Mouse (Mus musculus): ENCODE results near the gene Zfp446. TPM values are rescaled to one million over a fixed set of nuclear protein-coding genes. Genes with fewer than 3 reads are reported as not detected.

Gene Zfp446
- polyA plus RNA-seq, 1 experiment from 2014 or later, result 11.7 TPM

DNA sequence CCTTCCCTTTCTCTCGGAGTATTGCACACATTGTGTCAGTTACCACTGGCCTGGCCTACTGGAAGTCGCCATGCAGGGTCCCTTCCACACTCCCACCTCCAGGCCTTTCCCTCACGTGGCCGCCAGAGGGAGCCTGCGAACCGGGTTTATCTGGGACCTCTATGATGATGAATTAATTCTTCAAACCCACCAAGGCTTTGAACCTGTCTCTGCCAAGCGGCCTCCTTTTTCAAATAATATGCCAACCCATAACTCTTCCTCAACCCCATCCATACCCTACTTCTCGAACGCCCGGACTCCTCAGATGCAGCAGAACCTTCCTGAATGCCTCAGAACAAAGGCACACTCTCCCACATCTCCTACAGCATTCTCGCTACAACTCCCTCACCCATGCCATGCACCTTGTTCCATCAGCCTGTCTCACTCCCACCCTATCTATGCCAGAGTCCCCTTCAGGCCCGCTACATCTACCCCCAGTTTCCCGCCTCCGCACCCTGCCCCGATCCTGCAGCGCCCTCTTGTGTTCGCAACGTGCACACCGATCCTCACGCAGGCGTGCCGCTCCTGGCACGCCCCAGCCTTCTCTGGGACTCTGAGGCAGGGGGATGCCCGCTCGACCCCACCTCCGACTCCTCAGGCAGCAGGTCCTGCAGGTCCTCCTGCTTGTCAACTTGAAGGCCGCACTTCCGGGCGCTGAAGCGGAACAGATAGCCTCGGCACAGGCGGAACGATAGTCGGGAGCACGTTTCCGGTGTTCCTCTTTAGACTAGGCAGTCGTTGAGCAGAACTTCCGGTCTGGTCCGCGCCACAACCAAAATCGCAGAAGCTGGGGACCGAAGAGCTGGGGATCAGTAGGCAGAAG lies 31.7 kb downstream of the Zfp446 start:
- peak overlapping the region; percentile 78 for H3K4me2 ChIP-seq (replicated peaks; ENCODE audit: low read depth, low read length)
- H3K27me3 ChIP-seq (ENCODE audit: control insufficient read depth, insufficient read depth, low read length), result peaks cover 7% of the 10 kb centered on the region
- WGBS, result 1% methylated on average over 42 of the region's 42 CpGs
- peaks cover 6% of the 10 kb centered on the region; the same call in 1 of the 2 replicates for H3K36me3 ChIP-seq (ENCODE audit: control insufficient read depth, insufficient read depth, low read length)
- ATAC-seq (ENCODE audit: low FRiP score) (peak; percentile 90), DNase-seq (ENCODE audit: low spot score) (peak; percentile 96)
- H3K4me3 ChIP-seq (ENCODE audit: low read depth, low read length), result peak overlapping the region; percentile 64
- no peaks in the 10 kb centered on the region for H3K9me3 ChIP-seq (ENCODE audit: control insufficient read depth, low read length)
- H3K9ac ChIP-seq (ENCODE audit: low read depth, low read length), result peak overlapping the region; percentile 85
- peak overlapping the region; percentile 94 for H3K27ac ChIP-seq (ENCODE audit: low read depth, low read length)
- H3K4me1 ChIP-seq (replicated peaks; ENCODE audit: control insufficient read depth, insufficient read depth, low read length), result peaks cover 2% of the 10 kb centered on the region; the same call in 1 of the 2 replicates

DNA sequence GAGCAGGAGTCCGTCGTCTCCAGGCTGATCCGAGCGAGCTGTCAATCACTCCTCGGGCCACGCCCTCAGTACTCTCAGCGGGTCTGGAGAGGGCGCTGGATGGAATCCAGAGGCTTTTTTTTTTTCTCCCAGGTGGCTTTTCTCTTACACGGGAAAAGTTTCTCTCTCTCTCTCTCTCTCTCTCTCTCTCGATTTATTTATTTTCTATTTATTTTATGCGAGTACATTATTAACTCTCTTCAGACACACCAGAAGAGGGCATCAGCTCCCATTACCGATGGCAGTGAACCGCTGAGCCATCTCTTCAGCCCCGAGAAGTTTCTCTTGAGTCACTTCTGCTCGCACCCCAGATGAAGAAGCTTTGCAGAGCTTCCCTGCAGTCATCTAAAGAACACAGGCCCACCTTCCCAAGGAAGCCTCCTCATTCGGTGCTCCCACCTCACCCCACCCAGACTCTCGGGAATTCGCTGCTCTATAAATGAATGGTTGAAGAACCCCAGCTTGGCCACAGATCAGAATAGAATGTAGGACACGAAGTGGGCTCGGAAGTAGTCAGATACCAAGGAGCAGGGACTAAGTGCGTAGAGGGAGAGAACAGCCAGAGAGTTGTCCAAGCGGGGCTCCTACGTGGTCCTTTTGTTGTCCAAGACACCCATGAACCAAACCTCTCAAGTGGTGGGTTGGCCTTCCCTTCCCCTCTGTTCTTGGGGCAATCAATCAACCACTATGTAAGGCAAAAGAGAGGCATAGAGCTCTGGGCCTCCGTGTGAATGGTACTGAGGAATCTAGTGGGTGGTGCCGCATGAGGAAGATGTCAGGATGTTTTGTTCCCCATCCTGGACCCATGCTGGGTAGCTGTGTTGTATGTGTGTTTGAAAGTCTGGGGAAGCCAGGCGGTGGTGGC lies 32.6 kb downstream of the Zfp446 start, which contains the start of gene Zbtb45:
Zbtb45 (minus strand) TSS at position 30 of the 904 bp plus-strand sequence.
- Histone ChIP-seq H3K4me3 (ENCODE audit: low read depth, low read length) (peak within 1 kb of the TSS; percentile 64), H3K4me2 (replicated peaks; ENCODE audit: low read depth, low read length) (peak within 1 kb of the TSS; percentile 78), H3K36me3 (ENCODE audit: control insufficient read depth, insufficient read depth, low read length) (peaks cover 6% of the 10 kb centered on the region; the same call in 1 of the 2 replicates), H3K27me3 (ENCODE audit: control insufficient read depth, insufficient read depth, low read length) (peaks cover 7% of the 10 kb centered on the region), H3K9ac (ENCODE audit: low read depth, low read length) (peak within 1 kb of the TSS; percentile 85), H3K4me1 (replicated peaks; ENCODE audit: control insufficient read depth, insufficient read depth, low read length) (peaks cover 2% of the 10 kb centered on the region; the same call in 1 of the 2 replicates), H3K27ac (ENCODE audit: low read depth, low read length) (peak within 1 kb of the TSS; percentile 94), H3K9me3 (ENCODE audit: control insufficient read depth, low read length) (no peaks in the 10 kb centered on the region)
- DNase-seq (ENCODE audit: low spot score), result peak; percentile 46
- ATAC-seq (ENCODE audit: low FRiP score), result 0 out of 2 replicates have a peak, but pooled peaks have one; percentile 2
- 10% methylated on average over 26 of the region's 26 CpGs for WGBS

DNA sequence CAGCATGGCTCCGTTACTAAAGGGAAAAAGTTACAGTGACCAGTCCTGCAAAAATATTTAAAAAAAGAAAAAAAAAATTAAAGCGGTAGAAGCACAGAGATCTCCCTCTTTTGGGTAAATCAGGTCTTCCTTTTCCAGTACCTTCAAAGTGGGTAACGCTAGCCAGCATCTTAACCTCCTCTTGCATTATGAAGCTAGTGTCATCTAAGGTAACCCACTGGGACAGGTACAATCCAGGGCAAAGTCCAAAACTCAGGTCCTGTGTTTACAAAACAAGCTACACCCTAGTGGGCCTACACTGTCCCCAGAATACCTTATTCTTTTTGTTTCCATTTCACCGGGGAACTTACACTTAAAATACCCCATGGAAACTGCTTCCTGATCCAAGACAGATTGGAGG lies 36.0 kb downstream of the Zfp446 start:
- H3K27me3 ChIP-seq (ENCODE audit: control insufficient read depth, insufficient read depth, low read length), result no peaks in the 10 kb centered on the region
- no peak for ATAC-seq (ENCODE audit: low FRiP score)
- WGBS, result 58% methylated on average over 4 of the region's 4 CpGs

DNA sequence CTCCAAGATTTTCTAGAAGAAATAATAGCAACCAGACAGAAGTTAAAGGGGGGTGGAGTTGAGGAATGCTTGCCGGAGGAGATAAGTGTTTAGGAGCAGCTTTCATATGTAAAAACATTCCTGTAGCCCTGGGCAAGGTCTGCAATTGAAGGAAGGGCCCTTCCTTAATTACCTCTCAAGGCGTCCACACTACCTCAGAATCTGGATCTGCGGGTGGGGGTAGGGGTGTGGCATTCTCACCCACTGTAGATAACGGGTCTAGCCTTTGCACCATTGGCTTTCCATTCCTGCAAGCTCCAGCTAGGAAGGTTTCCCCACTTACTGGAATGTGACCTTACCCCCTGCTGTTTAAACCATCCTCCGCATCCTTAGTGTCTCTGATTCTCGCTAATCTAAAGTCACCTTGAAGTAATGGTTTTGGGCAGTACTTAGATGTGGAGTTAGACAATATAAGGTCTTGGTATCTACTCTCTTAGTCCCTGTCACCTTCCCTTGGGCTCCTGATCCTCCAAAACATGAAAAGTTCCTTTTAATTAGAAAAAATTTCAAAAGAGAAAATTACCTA lies 36.7 kb downstream of the Zfp446 start:
- Histone ChIP-seq H3K27ac (ENCODE audit: low read depth, low read length) (no peak overlapping the region), H3K27me3 (ENCODE audit: control insufficient read depth, insufficient read depth, low read length) (no peaks in the 10 kb centered on the region), H3K36me3 (ENCODE audit: control insufficient read depth, insufficient read depth, low read length) (no peaks in the 10 kb centered on the region), H3K9ac (ENCODE audit: low read depth, low read length) (no peak overlapping the region), H3K4me2 (replicated peaks; ENCODE audit: low read depth, low read length) (no peak overlapping the region), H3K4me3 (ENCODE audit: low read depth, low read length) (no peak overlapping the region), H3K9me3 (ENCODE audit: control insufficient read depth, low read length) (no peaks in the 10 kb centered on the region), H3K4me1 (replicated peaks; ENCODE audit: control insufficient read depth, insufficient read depth, low read length) (0 out of 2 replicates have a peak, but pooled peaks cover 2% of the 10 kb centered on the region)
- ATAC-seq (ENCODE audit: low FRiP score), result no peak
- 35% methylated on average over 6 of the region's 6 CpGs for WGBS
- no peak for DNase-seq (ENCODE audit: low spot score)

More for the DNA sequence above, 36.0 kb downstream of the Zfp446 start:
- H3K9ac ChIP-seq (ENCODE audit: low read depth, low read length), result no peak overlapping the region
- H3K27ac ChIP-seq (ENCODE audit: low read depth, low read length), result no peak overlapping the region
- H3K4me2 ChIP-seq (replicated peaks; ENCODE audit: low read depth, low read length), result no peak overlapping the region
- no peak overlapping the region for H3K4me3 ChIP-seq (ENCODE audit: low read depth, low read length)
- no peaks in the 10 kb centered on the region for H3K36me3 ChIP-seq (ENCODE audit: control insufficient read depth, insufficient read depth, low read length)
- DNase-seq (ENCODE audit: low spot score), result no peak
- H3K4me1 ChIP-seq (replicated peaks; ENCODE audit: control insufficient read depth, insufficient read depth, low read length), result 0 out of 2 replicates have a peak, but pooled peaks cover 2% of the 10 kb centered on the region
- H3K9me3 ChIP-seq (ENCODE audit: control insufficient read depth, low read length), result no peaks in the 10 kb centered on the region

DNA sequence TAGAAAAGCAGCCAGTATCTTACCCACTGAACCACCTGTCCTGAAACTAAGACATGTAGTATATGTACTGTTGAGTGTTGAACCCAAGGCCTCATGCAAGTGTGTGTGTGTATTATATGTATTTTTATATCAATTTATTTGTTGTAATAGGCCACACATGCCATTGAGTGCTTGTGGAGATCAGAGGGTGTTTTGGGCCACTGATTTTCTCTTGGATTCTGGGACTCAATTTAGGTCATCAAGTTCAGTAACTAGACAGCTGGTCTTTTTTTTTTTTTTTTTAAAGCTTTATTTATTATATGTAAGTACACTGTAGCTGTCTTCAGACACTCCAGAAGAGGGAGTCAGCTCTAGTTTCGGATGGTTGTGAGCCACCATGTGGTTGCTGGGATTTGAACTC lies 37.6 kb downstream of the Zfp446 start:
- no peak overlapping the region for H3K4me3 ChIP-seq (ENCODE audit: low read depth, low read length)
- no peaks in the 10 kb centered on the region for H3K27me3 ChIP-seq (ENCODE audit: control insufficient read depth, insufficient read depth, low read length)
- H3K36me3 ChIP-seq (ENCODE audit: control insufficient read depth, insufficient read depth, low read length), result no peaks in the 10 kb centered on the region
- ATAC-seq (ENCODE audit: low FRiP score) (no peak), DNase-seq (ENCODE audit: low spot score) (no peak)
- no peak overlapping the region for H3K4me2 ChIP-seq (replicated peaks; ENCODE audit: low read depth, low read length)
- 0 out of 2 replicates have a peak, but pooled peaks cover 2% of the 10 kb centered on the region for H3K4me1 ChIP-seq (replicated peaks; ENCODE audit: control insufficient read depth, insufficient read depth, low read length)
- no peaks in the 10 kb centered on the region for H3K9me3 ChIP-seq (ENCODE audit: control insufficient read depth, low read length)
- 93% methylated on average over 1 of the region's 1 CpGs for WGBS
- no peak overlapping the region for H3K27ac ChIP-seq (ENCODE audit: low read depth, low read length)
- no peak overlapping the region for H3K9ac ChIP-seq (ENCODE audit: low read depth, low read length)

DNA sequence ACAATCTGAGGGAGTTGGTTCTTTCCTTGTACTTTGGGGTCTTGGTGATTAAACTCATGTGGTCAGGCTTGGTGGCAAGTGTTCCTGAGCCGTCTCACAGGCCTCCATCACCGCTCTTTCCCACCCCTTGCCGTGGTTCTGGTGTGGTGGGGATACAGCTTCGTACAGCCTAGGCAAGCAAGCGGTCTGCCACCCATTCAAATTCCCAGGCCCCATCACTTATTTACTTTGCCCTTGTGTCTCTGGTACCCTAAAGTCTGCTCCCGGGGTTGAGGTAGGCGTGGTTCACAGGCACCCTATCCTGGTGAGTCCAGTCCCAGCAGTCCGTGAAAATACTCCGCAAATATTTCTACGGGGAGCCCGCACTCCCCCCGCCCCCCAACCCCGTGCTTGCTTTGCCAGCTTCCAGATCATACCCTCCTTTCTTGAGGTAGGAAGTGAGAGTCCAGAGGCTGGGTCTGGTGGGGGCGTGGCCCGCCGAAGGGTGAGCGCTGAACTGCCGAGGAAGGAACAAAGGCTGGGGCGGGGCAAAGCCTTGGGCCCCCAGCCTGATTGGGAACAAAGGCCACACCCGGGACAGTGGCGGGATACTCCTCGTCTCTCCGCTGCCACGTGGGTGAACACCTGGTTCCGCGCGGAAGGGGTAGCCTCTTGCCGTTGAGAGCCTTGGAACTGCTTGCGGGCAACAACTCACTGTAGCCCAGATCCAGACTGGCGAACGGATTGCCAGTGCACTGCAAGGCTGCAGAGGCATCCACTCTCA lies 45.3 kb downstream of the Zfp446 start:
- Histone ChIP-seq H3K4me2 (replicated peaks; ENCODE audit: low read depth, low read length) (peak overlapping the region; percentile 99), H3K27ac (ENCODE audit: low read depth, low read length) (peak overlapping the region; percentile 100), H3K9me3 (ENCODE audit: control insufficient read depth, low read length) (no peaks in the 10 kb centered on the region), H3K27me3 (ENCODE audit: control insufficient read depth, insufficient read depth, low read length) (no peaks in the 10 kb centered on the region), H3K4me3 (ENCODE audit: low read depth, low read length) (peak overlapping the region; percentile 94), H3K4me1 (replicated peaks; ENCODE audit: control insufficient read depth, insufficient read depth, low read length) (peaks cover 8% of the 10 kb centered on the region; the same call in 1 of the 2 replicates), H3K36me3 (ENCODE audit: control insufficient read depth, insufficient read depth, low read length) (peaks cover 12% of the 10 kb centered on the region), H3K9ac (ENCODE audit: low read depth, low read length) (peak overlapping the region; percentile 68)
- ATAC-seq (ENCODE audit: low FRiP score) (peak; percentile 73), DNase-seq (ENCODE audit: low spot score) (peak; percentile 91)
- WGBS, result 4% methylated on average over 31 of the region's 31 CpGs

DNA sequence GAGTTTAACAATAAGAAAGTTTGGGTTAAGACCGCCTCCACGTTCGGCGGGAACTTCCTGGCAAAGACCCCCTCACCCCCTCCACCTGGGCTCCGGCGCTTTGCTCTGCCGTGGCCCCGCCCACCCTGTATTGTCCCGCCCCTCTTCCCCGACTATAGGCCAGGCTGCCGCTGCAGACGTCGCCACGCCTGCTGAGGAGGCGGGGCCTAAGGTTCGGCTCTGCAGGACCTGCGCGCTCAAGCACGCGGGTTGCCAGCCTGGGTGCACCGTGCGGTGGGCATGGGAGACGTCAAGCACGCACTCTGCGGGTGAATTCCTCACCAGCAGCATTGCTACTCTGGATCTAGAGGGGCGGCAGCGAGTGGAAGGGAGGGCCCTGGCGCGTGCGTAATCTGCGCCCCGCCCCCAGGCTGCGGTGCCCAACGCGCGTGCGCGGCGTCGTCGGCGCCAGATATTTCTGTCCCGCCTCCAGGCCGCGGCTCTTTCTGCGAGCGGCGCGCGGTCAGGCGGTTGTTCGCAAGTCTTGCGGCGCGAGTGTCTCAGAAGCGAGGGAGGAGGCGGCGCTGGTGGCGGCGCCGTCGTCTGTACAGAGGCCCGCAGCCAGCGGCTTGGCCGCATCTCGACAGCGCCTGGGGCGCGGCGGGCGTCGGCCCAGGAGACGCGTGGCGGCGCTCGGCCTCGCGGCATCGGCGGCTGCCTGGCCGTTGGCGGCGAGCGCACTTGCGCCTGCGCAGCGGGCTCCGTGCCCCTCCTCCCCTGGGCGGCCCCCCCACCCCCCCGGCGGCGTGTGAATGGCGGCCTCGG lies 46.5 kb downstream of the Zfp446 start:
- under 1% methylated on average over 57 of the region's 95 CpGs for WGBS
- peak overlapping the region; percentile 94 for H3K4me3 ChIP-seq (ENCODE audit: low read depth, low read length)
- H3K27me3 ChIP-seq (ENCODE audit: control insufficient read depth, insufficient read depth, low read length), result no peaks in the 10 kb centered on the region
- ATAC-seq (ENCODE audit: low FRiP score), result peak; percentile 83
- peak overlapping the region; percentile 100 for H3K27ac ChIP-seq (ENCODE audit: low read depth, low read length)
- H3K9ac ChIP-seq (ENCODE audit: low read depth, low read length), result peak overlapping the region; percentile 97
- H3K4me2 ChIP-seq (replicated peaks; ENCODE audit: low read depth, low read length), result peak overlapping the region; percentile 99
- H3K4me1 ChIP-seq (replicated peaks; ENCODE audit: control insufficient read depth, insufficient read depth, low read length), result peaks cover 8% of the 10 kb centered on the region; the same call in 1 of the 2 replicates
- H3K36me3 ChIP-seq (ENCODE audit: control insufficient read depth, insufficient read depth, low read length), result peaks cover 24% of the 10 kb centered on the region
- no peaks in the 10 kb centered on the region for H3K9me3 ChIP-seq (ENCODE audit: control insufficient read depth, low read length)
- peak; percentile 96 for DNase-seq (ENCODE audit: low spot score)
